Mouse (Mus musculus): ENCODE data around the gene Ttyh1.

Gene Ttyh1

GRCm38 (mm10) chr7:4170193-4170938, 51.2 kb downstream of the Ttyh1 start:
- no peak for DNase-seq (ENCODE audit: low read depth)

GRCm38 (mm10) chr7:4178438-4178837, 59.2 kb downstream of the Ttyh1 start:
- DNase-seq (ENCODE audit: low read depth) = no peak

Data from naive thymus-derived CD4-positive, alpha-beta T cell, adult 2 months (primary cell).